Mouse (Mus musculus): Measurements from ENCODE around the gene Tmprss11f. TPM values are rescaled to one million over a fixed set of nuclear protein-coding genes. Genes with fewer than 3 reads are reported as not detected.
"Not testable (repeated sequence)": the region's sequence is repeated elsewhere in the genome, so short reads cannot be mapped to it uniquely, and the experiment has no call there.

Gene Tmprss11f
- not detected in 2 replicates for total RNA-seq (2021)
- long read RNA-seq, experiment 1: 0 reads
- long read RNA-seq, experiment 2: 0 reads

- DNase-seq: no peak
Observed at GRCm38 (mm10) chr5:86632324-86632723, at the start of gene Tmprss11f. Tmprss11f (minus strand) TSS chr5:86632424.

GRCm38 (mm10) chr5:86676262-86676661, 44.0 kb upstream of the Tmprss11f start, which contains the start of gene Tmprss11b:
Tmprss11b (minus strand) TSS chr5:86676362.
- no peak for DNase-seq

DNA sequence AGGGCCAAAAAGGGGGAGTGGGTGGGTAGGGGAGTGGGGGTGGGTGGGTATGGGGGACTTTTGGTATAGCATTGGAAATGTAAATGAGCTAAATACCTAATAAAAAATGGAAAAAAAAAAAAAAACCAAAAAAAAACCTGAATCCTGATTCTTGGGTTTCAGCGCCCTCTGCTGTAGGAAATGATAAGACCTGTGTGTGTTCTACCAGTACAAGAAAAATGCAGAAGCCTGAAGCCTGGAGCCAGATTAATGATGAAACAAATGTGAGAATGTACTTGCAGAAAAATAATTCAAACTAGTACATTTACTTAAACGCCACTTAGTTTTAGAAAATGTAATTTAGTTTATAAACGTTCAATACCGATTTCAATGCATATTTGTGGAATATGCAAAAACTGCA, 17.0 kb upstream of the Tmprss11f start:
- DNase-seq: peak; percentile 8

DNA sequence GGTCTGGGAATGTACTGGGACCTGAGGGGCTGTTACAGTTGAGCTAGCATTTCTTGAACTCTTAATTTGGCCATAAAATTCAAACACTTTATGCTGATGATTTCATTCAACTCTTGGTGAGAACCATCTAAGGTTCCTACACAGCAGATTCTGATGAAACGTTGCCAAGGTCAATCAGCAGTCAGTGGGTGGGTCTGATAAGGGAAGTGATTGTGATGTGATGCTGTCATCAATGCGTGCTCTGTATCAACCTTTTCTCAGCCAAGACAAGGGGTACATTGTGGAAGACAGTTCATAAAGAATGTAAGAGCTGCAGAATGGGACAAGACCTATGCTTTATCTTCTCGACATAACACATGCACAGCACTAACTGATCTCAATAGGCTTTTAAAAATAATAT, 8.6 kb upstream of the Tmprss11f start:
- no peak for DNase-seq

DNA sequence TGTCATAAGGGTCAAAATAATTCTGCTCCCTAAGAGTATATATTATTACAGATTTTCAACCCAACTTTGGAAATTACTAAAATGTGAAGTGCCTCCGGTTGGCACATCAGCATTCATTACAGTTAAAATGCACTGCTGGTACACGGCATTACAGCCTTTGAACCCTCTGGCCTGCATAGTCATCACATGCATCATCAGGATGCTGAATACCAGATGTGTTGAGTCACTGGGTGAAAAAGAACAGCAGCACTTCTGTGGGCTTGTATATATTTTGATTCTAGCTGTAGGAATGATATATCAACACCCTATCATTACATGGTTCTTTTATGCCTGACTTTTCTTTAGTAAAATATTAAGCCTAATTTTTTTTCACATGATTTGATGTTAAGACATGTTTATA, 1.5 kb downstream of the Tmprss11f start:
- DNase-seq: no peak

DNA sequence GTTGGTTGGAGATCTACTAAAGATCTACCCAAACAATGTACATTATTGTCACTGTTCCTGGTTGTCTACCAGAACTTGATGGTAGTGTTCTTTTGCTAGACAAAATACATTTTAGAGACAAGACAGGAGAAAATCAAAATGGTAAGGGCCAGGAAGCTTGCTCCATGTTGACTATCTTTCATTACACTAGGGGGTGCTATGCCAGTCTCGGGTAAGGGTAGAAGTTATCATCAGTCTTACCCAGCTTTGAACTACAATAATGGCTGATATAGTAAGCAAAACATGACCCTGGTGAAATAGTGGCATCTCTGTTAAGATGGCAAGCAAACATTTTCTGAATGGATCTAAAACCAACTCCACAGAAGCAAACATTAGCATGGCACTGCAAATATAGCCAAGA, 10.4 kb downstream of the Tmprss11f start:
- no peak for DNase-seq

DNA sequence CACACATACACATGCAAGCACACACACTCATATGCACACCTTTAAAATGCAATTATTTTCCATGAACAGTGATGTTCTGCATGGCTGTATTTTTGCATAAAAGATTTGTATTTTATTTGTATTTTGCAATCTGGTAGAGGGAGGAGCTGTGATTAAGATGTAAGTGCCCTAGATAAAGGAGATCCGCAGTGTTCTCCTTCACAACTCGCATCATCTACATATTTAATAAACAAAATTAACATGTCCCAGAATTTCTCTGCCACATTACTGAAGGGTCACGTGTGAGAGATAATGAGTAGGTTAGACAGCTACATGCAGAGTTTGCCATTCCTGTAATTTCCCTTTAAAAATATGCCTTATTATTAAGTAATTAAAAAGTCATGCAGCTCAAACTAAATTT, 46.3 kb downstream of the Tmprss11f start:
- DNase-seq: no peak

DNA sequence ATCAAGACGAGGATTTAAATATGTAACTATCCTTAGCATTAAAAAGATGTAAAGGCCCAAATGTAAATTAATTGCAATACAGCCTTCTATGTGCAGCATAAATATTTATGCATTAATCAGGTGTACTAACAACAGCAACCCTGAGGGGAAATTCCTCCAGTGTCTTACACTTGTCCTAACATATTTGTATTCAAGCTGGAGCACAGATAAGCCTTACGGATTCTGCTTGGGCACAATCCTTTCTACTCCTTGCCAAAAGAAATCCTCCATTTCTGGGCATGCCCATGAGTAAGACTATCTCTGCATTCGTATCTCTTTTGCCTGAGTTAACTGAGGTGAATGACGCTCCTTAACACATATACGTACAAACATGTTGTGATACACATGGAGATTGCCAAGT, 49.6 kb downstream of the Tmprss11f start:
- no peak for DNase-seq

DNA sequence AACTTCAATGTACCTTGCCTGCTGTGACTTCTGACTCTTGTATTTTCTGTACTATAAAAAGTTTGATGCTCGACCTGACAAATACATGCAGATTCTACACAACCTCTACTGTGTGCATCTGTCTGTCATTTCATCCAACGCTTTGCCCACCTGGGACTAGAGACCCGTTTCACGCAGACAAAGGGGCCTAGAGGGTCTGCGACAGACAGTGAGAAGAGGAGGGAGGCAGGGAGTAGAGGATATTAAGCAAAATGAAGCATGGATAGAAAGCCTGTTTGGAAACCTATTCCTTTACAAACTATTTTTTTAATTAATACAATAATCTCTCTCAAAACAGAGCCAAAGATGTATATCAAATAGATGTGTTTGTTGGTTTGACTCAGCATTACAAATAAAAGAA, 50.2 kb downstream of the Tmprss11f start:
- DNase-seq: no peak

DNA sequence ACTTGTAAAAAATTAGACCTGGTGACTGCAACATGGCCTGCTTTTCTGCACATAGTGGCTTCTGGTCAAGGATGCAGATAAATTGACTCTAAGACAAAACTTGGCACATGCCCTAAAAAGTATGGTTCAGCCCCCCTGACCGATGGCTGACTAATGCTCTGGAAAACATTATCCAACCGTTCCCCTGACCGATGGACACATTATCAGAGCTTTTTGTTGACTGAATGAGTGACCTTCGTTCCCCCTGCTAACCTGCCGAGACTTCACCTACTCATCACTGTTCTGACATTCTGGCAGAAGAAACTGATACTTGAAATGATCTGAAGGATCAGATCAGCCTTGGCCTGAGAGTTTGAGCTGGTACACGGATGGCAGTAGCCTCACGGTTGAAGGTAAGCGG, 53.5 kb downstream of the Tmprss11f start:
- DNase-seq: not testable (repeated sequence)

DNA sequence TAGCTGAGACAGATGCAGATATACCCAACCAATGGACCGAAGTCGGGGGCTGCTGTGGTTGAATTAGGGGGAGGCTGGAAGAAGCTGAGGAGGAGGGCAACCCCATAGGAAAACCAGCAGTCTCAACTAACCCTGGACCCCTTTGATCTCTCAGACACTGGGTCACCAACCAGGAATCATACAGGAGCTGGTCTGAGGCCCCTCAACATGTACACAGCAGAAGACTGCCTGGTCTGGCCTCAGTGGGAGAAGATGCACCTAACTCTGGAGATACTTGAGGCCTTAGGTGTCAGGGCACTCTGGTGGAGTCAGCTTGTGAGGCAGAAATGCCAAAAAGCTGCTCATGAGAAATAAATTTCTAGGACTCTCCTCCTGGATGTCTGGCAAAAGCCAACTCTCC, 85.5 kb downstream of the Tmprss11f start:
- no peak for DNase-seq

DNA sequence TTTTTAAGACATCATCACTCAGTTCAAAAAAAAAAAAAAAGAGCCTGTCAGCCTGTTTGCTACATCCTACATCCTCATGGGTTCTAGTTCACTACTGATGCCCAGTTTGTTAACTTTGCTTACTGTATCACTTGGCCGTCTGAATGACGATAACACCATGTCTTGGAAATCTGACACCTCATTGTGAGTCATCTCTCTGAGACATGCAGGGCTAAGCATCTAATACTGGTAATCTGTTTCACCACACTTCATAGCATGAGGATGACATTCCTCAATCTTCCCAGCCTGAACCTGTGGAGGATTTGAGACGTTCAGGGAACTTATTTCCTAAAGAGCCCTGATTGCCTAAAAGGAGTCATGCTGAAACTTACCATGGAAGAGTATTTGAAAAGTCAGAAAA, 91.6 kb downstream of the Tmprss11f start:
- no peak for DNase-seq

GRCm38 (mm10) chr5:86528725-86529124, 103.5 kb downstream of the Tmprss11f start:
- DNase-seq: no peak

- no peak for DNase-seq
Observed at GRCm38 (mm10) chr5:86518500-86518899, 113.7 kb downstream of the Tmprss11f start, which contains the start of gene Tmprss11g. Tmprss11g (minus strand) TSS chr5:86518600.

DNA sequence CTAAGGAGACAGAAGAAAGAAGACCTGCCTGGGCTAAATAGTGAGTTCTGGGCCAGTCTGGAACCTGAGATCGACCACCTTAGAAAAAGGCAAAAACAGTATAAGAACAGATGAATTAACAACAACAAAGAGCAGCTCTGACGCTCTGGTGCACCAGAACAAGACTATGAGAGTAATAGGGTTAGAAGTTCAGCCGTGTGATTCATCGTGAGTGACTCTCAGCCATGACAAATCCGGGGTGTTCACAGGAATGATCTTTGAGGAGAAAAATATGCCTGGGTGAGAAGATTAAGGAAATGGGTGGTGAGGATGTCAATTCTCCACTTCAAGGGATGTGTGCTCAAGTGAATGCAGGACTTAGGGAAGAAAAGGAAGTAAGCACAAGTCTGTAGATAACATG, 120.7 kb downstream of the Tmprss11f start:
- DNase-seq: no peak

GRCm38 (mm10) chr5:86493453-86493852, 138.8 kb downstream of the Tmprss11f start:
- no peak for DNase-seq

- no peak for DNase-seq
Observed at GRCm38 (mm10) chr5:86482562-86482961, 149.7 kb downstream of the Tmprss11f start.

DNA sequence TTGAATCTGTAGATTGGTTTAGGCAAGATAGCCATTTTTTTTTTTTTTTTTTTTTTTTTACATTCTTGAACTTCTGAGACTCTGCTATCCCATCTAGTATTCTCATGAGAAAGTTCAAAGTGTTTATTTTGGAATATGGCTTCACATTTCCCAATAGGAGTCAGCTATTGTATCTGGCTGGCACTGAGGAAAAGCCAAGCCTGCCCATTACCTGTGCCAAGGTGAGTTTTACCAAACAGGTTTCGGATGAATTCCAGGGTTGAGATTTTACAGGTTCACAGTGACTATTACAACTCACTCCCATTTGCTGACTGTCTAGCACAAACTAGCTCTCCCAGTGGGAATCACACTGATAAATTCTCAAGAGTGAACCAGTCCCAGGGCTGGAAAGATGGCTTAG, 150.2 kb downstream of the Tmprss11f start:
- no peak for DNase-seq

- DNase-seq: no peak
Observed at GRCm38 (mm10) chr5:86473859-86474258, 158.4 kb downstream of the Tmprss11f start.

Other genes starting within 250 kb of the Tmprss11f start
- gene Tmprss11a, start 163.4 kb downstream of the Tmprss11f start, total RNA-seq (2021): not detected in 2 replicates
- gene Tmprss11g, start 113.8 kb downstream of the Tmprss11f start, total RNA-seq (2021): not detected in 2 replicates
- gene Tmprss11b, start 43.9 kb upstream of the Tmprss11f start, total RNA-seq (2021): not detected in 2 replicates
- gene Tmprss11e, start 113.4 kb upstream of the Tmprss11f start, total RNA-seq (2021): not detected in 2 replicates
- 55.5 and 59.3 TPM in 2 replicates for gene Ythdc1, start 171.8 kb upstream of the Tmprss11f start, total RNA-seq (2021)